Mouse (Mus musculus): ENCODE data around the gene Sh3pxd2a. TPM values are rescaled to one million over a fixed set of nuclear protein-coding genes. Genes with fewer than 3 reads are reported as not detected.
A peak's percentile ranks its signal among the peaks of the same experiment; 100 is the strongest.

Sh3pxd2a gene
- polyA plus RNA-seq, 1 experiment from 2014 or later, result 0.82 TPM

- H3K27me3 ChIP-seq (ENCODE audit: insufficient read depth, low read length), result no peaks in the 10 kb centered on the region
- ATAC-seq (0 out of 2 replicates have a peak, but pooled peaks have one; percentile 15), DNase-seq (peak; percentile 38)
- TF ChIP-seq CTCF (IDR thresholded peaks at IDR 0.05; ENCODE audit: low read depth) (no peak), EP300 (IDR thresholded peaks at IDR 0.05; ENCODE audit: low read depth) (no peak)
- WGBS (ENCODE audit: insufficient replicate concordance), result 41% methylated on average over 15 of the region's 15 CpGs
- no peaks in the 10 kb centered on the region; the same call in 1 of the 2 replicates for H3K36me3 ChIP-seq (replicated peaks; ENCODE audit: insufficient read depth, low read length)
- no peak overlapping the region for H3K27ac ChIP-seq (ENCODE audit: low read depth)
- no peak overlapping the region for H3K9ac ChIP-seq (replicated peaks)
- no peak overlapping the region for H3K4me3 ChIP-seq (ENCODE audit: low read depth, low read length)
- H3K4me2 ChIP-seq (ENCODE audit: low read depth, low read length), result peak overlapping the region; percentile 48
- H3K9me3 ChIP-seq (ENCODE audit: low read length), result no peaks in the 10 kb centered on the region
- peaks cover 4% of the 10 kb centered on the region for H3K4me1 ChIP-seq (ENCODE audit: insufficient read depth)
Measured at GRCm38 (mm10) chr19:47359166-47359931, 104.9 kb downstream of the Sh3pxd2a start.

GRCm38 (mm10) chr19:47357297-47357696 lies 106.9 kb downstream of the Sh3pxd2a start:
- no peak for ATAC-seq
- TF ChIP-seq EP300 (IDR thresholded peaks at IDR 0.05; ENCODE audit: low read depth), result no peak
- TF ChIP-seq CTCF (IDR thresholded peaks at IDR 0.05; ENCODE audit: low read depth), result no peak

GRCm38 (mm10) chr19:47356188-47356857 lies 107.9 kb downstream of the Sh3pxd2a start:
- Histone ChIP-seq H3K27ac (ENCODE audit: low read depth) (no peak overlapping the region), H3K9ac (replicated peaks) (no peak overlapping the region), H3K4me3 (ENCODE audit: low read depth, low read length) (no peak overlapping the region), H3K36me3 (replicated peaks; ENCODE audit: insufficient read depth, low read length) (no peaks in the 10 kb centered on the region), H3K4me1 (ENCODE audit: insufficient read depth) (peaks cover 4% of the 10 kb centered on the region), H3K4me2 (ENCODE audit: low read depth, low read length) (no peak overlapping the region), H3K9me3 (ENCODE audit: low read length) (no peaks in the 10 kb centered on the region), H3K27me3 (ENCODE audit: insufficient read depth, low read length) (no peaks in the 10 kb centered on the region)
- TF ChIP-seq CTCF (IDR thresholded peaks at IDR 0.05; ENCODE audit: low read depth) (peak; percentile 92), EP300 (IDR thresholded peaks at IDR 0.05; ENCODE audit: low read depth) (no peak)
- DNase-seq, result peak; percentile 85
- WGBS (ENCODE audit: insufficient replicate concordance), result 19% methylated on average over 5 of the region's 6 CpGs
- peak; percentile 71 for ATAC-seq

More at GRCm38 (mm10) chr19:47357297-47357696, 106.9 kb downstream of the Sh3pxd2a start:
- H3K4me3 ChIP-seq (ENCODE audit: low read depth, low read length), result no peak overlapping the region
- H3K9me3 ChIP-seq (ENCODE audit: low read length), result no peaks in the 10 kb centered on the region
- H3K36me3 ChIP-seq (replicated peaks; ENCODE audit: insufficient read depth, low read length), result no peaks in the 10 kb centered on the region
- DNase-seq, result no peak
- 65% methylated on average over 3 of the region's 3 CpGs for WGBS (ENCODE audit: insufficient replicate concordance)
- H3K27ac ChIP-seq (ENCODE audit: low read depth), result no peak overlapping the region
- H3K4me2 ChIP-seq (ENCODE audit: low read depth, low read length), result no peak overlapping the region
- H3K4me1 ChIP-seq (ENCODE audit: insufficient read depth), result peaks cover 4% of the 10 kb centered on the region
- no peak overlapping the region for H3K9ac ChIP-seq (replicated peaks)
- H3K27me3 ChIP-seq (ENCODE audit: insufficient read depth, low read length), result no peaks in the 10 kb centered on the region

GRCm38 (mm10) chr19:47354456-47354855 lies 109.7 kb downstream of the Sh3pxd2a start:
- H3K4me1 ChIP-seq (ENCODE audit: insufficient read depth), result peaks cover 3% of the 10 kb centered on the region
- TF ChIP-seq EP300 (IDR thresholded peaks at IDR 0.05; ENCODE audit: low read depth) (no peak), CTCF (IDR thresholded peaks at IDR 0.05; ENCODE audit: low read depth) (no peak)
- H3K27ac ChIP-seq (ENCODE audit: low read depth), result no peak overlapping the region
- 90% methylated on average over 8 of the region's 8 CpGs for WGBS (ENCODE audit: insufficient replicate concordance)
- no peaks in the 10 kb centered on the region for H3K27me3 ChIP-seq (ENCODE audit: insufficient read depth, low read length)
- H3K36me3 ChIP-seq (replicated peaks; ENCODE audit: insufficient read depth, low read length), result no peaks in the 10 kb centered on the region
- H3K4me2 ChIP-seq (ENCODE audit: low read depth, low read length), result no peak overlapping the region
- ATAC-seq (no peak), DNase-seq (no peak)
- no peak overlapping the region for H3K9ac ChIP-seq (replicated peaks)
- H3K9me3 ChIP-seq (ENCODE audit: low read length), result no peaks in the 10 kb centered on the region
- H3K4me3 ChIP-seq (ENCODE audit: low read depth, low read length), result no peak overlapping the region

- H3K36me3 ChIP-seq (replicated peaks; ENCODE audit: insufficient read depth, low read length), result no peaks in the 10 kb centered on the region
- H3K4me3 ChIP-seq (ENCODE audit: low read depth, low read length), result no peak overlapping the region
- H3K9ac ChIP-seq (replicated peaks), result no peak overlapping the region
- no peak overlapping the region for H3K4me2 ChIP-seq (ENCODE audit: low read depth, low read length)
- peaks cover 6% of the 10 kb centered on the region; the same call in 1 of the 2 replicates for H3K27me3 ChIP-seq (ENCODE audit: insufficient read depth, low read length)
- ATAC-seq (no peak), DNase-seq (no peak)
- H3K27ac ChIP-seq (ENCODE audit: low read depth), result no peak overlapping the region
- 73% methylated on average over 8 of the region's 8 CpGs for WGBS (ENCODE audit: insufficient replicate concordance)
- H3K9me3 ChIP-seq (ENCODE audit: low read length), result no peaks in the 10 kb centered on the region
- TF ChIP-seq EP300 (IDR thresholded peaks at IDR 0.05; ENCODE audit: low read depth) (no peak), CTCF (IDR thresholded peaks at IDR 0.05; ENCODE audit: low read depth) (no peak)
- H3K4me1 ChIP-seq (ENCODE audit: insufficient read depth), result no peaks in the 10 kb centered on the region
Measured at GRCm38 (mm10) chr19:47349043-47349442, 115.2 kb downstream of the Sh3pxd2a start.

GRCm38 (mm10) chr19:47348395-47349016 lies 115.7 kb downstream of the Sh3pxd2a start:
- no peaks in the 10 kb centered on the region for H3K9me3 ChIP-seq (ENCODE audit: low read length)
- no peak for ATAC-seq
- H3K9ac ChIP-seq (replicated peaks), result no peak overlapping the region
- H3K36me3 ChIP-seq (replicated peaks; ENCODE audit: insufficient read depth, low read length), result no peaks in the 10 kb centered on the region
- H3K27ac ChIP-seq (ENCODE audit: low read depth), result no peak overlapping the region
- 83% methylated on average over 14 of the region's 14 CpGs for WGBS (ENCODE audit: insufficient replicate concordance)
- no peak overlapping the region for H3K4me2 ChIP-seq (ENCODE audit: low read depth, low read length)
- no peaks in the 10 kb centered on the region for H3K4me1 ChIP-seq (ENCODE audit: insufficient read depth)
- TF ChIP-seq CTCF (IDR thresholded peaks at IDR 0.05; ENCODE audit: low read depth), result no peak
- no peak for TF ChIP-seq EP300 (IDR thresholded peaks at IDR 0.05; ENCODE audit: low read depth)
- no peak for DNase-seq
- peaks cover 11% of the 10 kb centered on the region; the same call in 1 of the 2 replicates for H3K27me3 ChIP-seq (ENCODE audit: insufficient read depth, low read length)
- no peak overlapping the region for H3K4me3 ChIP-seq (ENCODE audit: low read depth, low read length)

Data from liver, postnatal 0 days (tissue).